Mouse (Mus musculus): ENCODE data around the gene Cdc45. TPM values are rescaled to one million over a fixed set of nuclear protein-coding genes. Genes with fewer than 3 reads are reported as not detected.

The Cdc45 gene
- polyA plus RNA-seq, 2 experiments: 40.6 to 45.8 TPM

DNA sequence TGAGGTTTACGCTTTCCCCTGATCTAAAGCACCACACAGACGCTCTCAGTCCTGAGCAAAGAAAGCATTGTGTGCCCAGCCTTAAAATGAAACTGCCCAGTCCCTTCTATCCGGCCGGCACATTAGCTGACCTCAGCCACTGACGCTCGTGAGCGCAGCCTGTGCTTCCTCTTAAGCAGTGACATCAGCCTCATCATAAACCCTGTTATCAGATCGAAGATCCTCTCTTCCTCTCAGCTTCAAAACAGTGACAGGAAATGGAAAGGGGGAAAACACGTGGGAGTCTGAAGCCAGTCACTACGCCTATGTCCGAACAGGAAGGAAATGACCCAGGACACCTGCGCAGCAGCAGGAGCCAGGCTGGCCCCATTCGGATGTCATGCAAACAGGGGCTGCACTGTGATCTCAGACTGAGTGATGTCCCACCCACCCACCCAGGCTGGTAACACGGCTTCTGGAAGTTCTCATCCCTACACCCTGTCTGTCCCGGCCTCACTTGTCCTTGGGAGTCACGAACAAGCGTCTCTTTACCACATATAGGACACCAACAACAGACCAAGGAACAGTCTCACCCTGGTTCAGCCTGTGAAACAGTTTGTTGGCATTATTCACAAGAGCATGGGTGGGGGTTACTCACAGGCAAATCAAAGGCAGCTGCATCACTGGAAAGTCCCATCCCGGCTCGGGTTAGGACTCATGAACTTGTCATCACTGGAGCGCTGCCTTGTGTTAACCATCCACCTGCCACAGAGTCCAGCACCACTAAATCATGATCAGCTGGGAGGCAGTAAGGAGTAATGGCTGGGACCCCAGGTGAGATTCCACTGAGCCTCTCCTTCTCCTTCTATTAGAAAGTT lies 78.5 kb downstream of the Cdc45 start:
- WGBS (ENCODE audit: insufficient replicate concordance): 19% methylated on average over 20 of the region's 20 CpGs
- Histone ChIP-seq H3K27me3 (ENCODE audit: control insufficient read depth, insufficient read depth, low read length) (no peaks in the 10 kb centered on the region), H3K4me3 (ENCODE audit: insufficient read depth in 1 of 2, low read depth in 2 of 2, low read length in 2 of 2) (no peak overlapping the region), H3K27ac (no peak overlapping the region), H3K9me3 (ENCODE audit: control insufficient read depth, low read length) (no peaks in the 10 kb centered on the region), H3K4me2 (ENCODE audit: low read depth) (0 out of 2 replicates have a peak overlapping the region, but pooled peaks have one; percentile 8), H3K9ac (replicated peaks) (no peak overlapping the region), H3K36me3 (replicated peaks; ENCODE audit: control insufficient read depth, insufficient read depth, low read depth) (no peaks in the 10 kb centered on the region), H3K4me1 (replicated peaks; ENCODE audit: control insufficient read depth in 2 of 2, insufficient read depth in 2 of 2, low read length in 1 of 2) (no peaks in the 10 kb centered on the region)
- ATAC-seq (ENCODE audit: insufficient read depth) (peak; percentile 26; the same call in 1 of the 2 replicates), DNase-seq (ENCODE audit: low read depth in 3 of 3, low spot score in 3 of 3) (no peak)
- no peak for TF ChIP-seq EP300 (IDR thresholded peaks at IDR 0.05; ENCODE audit: low read depth)
- no peak for TF ChIP-seq CTCF (IDR thresholded peaks at IDR 0.05; ENCODE audit: low read depth)

DNA sequence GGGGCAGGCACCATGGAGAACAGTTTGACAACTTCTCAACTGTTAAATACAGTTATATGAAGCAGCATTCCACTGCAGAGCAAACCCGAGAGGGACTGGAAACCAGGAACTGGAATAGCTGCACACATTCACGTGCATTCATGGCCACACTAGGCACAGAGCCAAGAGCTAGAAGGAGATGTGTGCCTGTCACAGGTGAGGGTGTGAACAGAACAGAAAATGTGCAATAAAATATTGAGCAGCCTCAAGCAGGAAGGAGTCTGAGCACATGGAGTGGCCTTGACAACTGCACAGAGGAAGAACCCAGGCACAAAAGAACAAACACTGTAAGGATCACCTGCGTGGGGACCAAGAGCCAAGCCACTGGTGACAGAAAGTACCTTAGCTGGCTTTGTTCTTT lies 81.1 kb downstream of the Cdc45 start:
- no peak overlapping the region for H3K27ac ChIP-seq
- no peaks in the 10 kb centered on the region for H3K27me3 ChIP-seq (ENCODE audit: control insufficient read depth, insufficient read depth, low read length)
- TF ChIP-seq EP300 (IDR thresholded peaks at IDR 0.05; ENCODE audit: low read depth) (no peak), CTCF (IDR thresholded peaks at IDR 0.05; ENCODE audit: low read depth) (no peak)
- H3K9me3 ChIP-seq (ENCODE audit: control insufficient read depth, low read length): no peaks in the 10 kb centered on the region
- H3K36me3 ChIP-seq (replicated peaks; ENCODE audit: control insufficient read depth, insufficient read depth, low read depth): no peaks in the 10 kb centered on the region
- H3K4me3 ChIP-seq (ENCODE audit: insufficient read depth in 1 of 2, low read depth in 2 of 2, low read length in 2 of 2): no peak overlapping the region
- H3K9ac ChIP-seq (replicated peaks): no peak overlapping the region
- no peak overlapping the region for H3K4me2 ChIP-seq (ENCODE audit: low read depth)
- 50% methylated on average over 3 of the region's 3 CpGs for WGBS (ENCODE audit: insufficient replicate concordance)
- no peak for DNase-seq (ENCODE audit: low read depth in 3 of 3, low spot score in 3 of 3)
- ATAC-seq (ENCODE audit: insufficient read depth): no peak
- H3K4me1 ChIP-seq (replicated peaks; ENCODE audit: control insufficient read depth in 2 of 2, insufficient read depth in 2 of 2, low read length in 1 of 2): no peaks in the 10 kb centered on the region

Other genes with a start within 250 kb of the Cdc45 start
- 0.02 TPM in 1 of 2 replicates, not detected in the other for gene Tbx1, start 221.3 kb downstream of the Cdc45 start, polyA plus RNA-seq (2012; rRNA removed)
- not detected in 2 replicates for gene Tbx1, start 221.3 kb downstream of the Cdc45 start, polyA plus RNA-seq (2014; fragmentation: Nextera tagmentation; extraction: Ambion mirVana)
- gene Gp1bb, start 189.6 kb downstream of the Cdc45 start, polyA plus RNA-seq (2012; rRNA removed): 15.0 and 27.9 TPM in 2 replicates
- 23.6 and 32.2 TPM in 2 replicates for gene Gp1bb, start 189.6 kb downstream of the Cdc45 start, polyA plus RNA-seq (2014; fragmentation: Nextera tagmentation; extraction: Ambion mirVana)
- gene Gm49601, start 185.6 kb downstream of the Cdc45 start, polyA plus RNA-seq (2012; rRNA removed): 0.54 and 0.63 TPM in 2 replicates
- gene Gm49601, start 185.6 kb downstream of the Cdc45 start, polyA plus RNA-seq (2014; fragmentation: Nextera tagmentation; extraction: Ambion mirVana): not detected in 2 replicates
- 2.0 and 2.2 TPM in 2 replicates for gene Sept5, start 182.0 kb downstream of the Cdc45 start, polyA plus RNA-seq (2012; rRNA removed)
- gene Sept5, start 182.0 kb downstream of the Cdc45 start, polyA plus RNA-seq (2014; fragmentation: Nextera tagmentation; extraction: Ambion mirVana): 1.6 and 1.9 TPM in 2 replicates
- gene Cldn5, start 35.1 kb downstream of the Cdc45 start, polyA plus RNA-seq (2012; rRNA removed): 6.5 and 6.6 TPM in 2 replicates
- 6.1 and 6.2 TPM in 2 replicates for gene Cldn5, start 35.1 kb downstream of the Cdc45 start, polyA plus RNA-seq (2014; fragmentation: Nextera tagmentation; extraction: Ambion mirVana)
- 14.6 and 19.3 TPM in 2 replicates for gene Ufd1, start 208 bp downstream of the Cdc45 start, polyA plus RNA-seq (2012; rRNA removed)
- gene Ufd1, start 208 bp downstream of the Cdc45 start, polyA plus RNA-seq (2014; fragmentation: Nextera tagmentation; extraction: Ambion mirVana): 29.8 and 32.3 TPM in 2 replicates
- gene 2510002D24Rik, start 24.6 kb upstream of the Cdc45 start, polyA plus RNA-seq (2012; rRNA removed): 20.5 and 23.6 TPM in 2 replicates
- gene 2510002D24Rik, start 24.6 kb upstream of the Cdc45 start, polyA plus RNA-seq (2014; fragmentation: Nextera tagmentation; extraction: Ambion mirVana): 10.1 and 11.0 TPM in 2 replicates
- not detected in 2 replicates for gene Gm28539, start 24.6 kb upstream of the Cdc45 start, polyA plus RNA-seq (2012; rRNA removed)
- gene Gm28539, start 24.6 kb upstream of the Cdc45 start, polyA plus RNA-seq (2014; fragmentation: Nextera tagmentation; extraction: Ambion mirVana): not detected in 2 replicates
- 12.0 and 18.7 TPM in 2 replicates for gene Mrpl40, start 64.9 kb upstream of the Cdc45 start, polyA plus RNA-seq (2012; rRNA removed)
- 52.7 and 53.8 TPM in 2 replicates for gene Mrpl40, start 64.9 kb upstream of the Cdc45 start, polyA plus RNA-seq (2014; fragmentation: Nextera tagmentation; extraction: Ambion mirVana)
- 23.2 and 23.7 TPM in 2 replicates for gene Hira, start 65.0 kb upstream of the Cdc45 start, polyA plus RNA-seq (2012; rRNA removed)
- gene Hira, start 65.0 kb upstream of the Cdc45 start, polyA plus RNA-seq (2014; fragmentation: Nextera tagmentation; extraction: Ambion mirVana): 4.9 and 5.9 TPM in 2 replicates

Data from liver, embryonic 14.5 days (tissue).